Mouse (Mus musculus) heart, embryonic 15.5 days (tissue): ENCODE data around the gene Papola. TPM values are rescaled to one million over a fixed set of nuclear protein-coding genes. Genes with fewer than 3 reads are reported as not detected.

Experiments
- ATAC-seq: fragments of 200-750 bp; cut with Nextera tagmentation; replicated peaks from 2 replicates; pipeline ENCODE4 v1.8.0; 2017; ENCODE audit warnings: low read depth, moderate TSS enrichment; ENCODE audit not compliant: insufficient number of reproducible peaks, insufficient read depth, low FRiP score
- H3K27ac ChIP-seq: fragments of 300-500 bp; sonication (generic); 2 replicates; pipeline ENCODE4 v1.5.1; 2015; ENCODE audit warnings: mild to moderate bottlenecking, inconsistent platforms
- H3K27me3 ChIP-seq: fragments of 300-500 bp; sonication (generic); 2 replicates; pipeline ENCODE4 v1.6.1; 2015; ENCODE audit warnings: inconsistent platforms
- H3K36me3 ChIP-seq: fragments of 300-500 bp; sonication (generic); 2 replicates; pipeline ENCODE4 v1.6.1; 2015; ENCODE audit warnings: mild to moderate bottlenecking, inconsistent platforms
- H3K4me1 ChIP-seq: fragments of 300-500 bp; sonication (generic); replicated peaks from 2 replicates; pipeline ENCODE4 v1.6.1; 2015; ENCODE audit warnings: inconsistent platforms
- H3K4me2 ChIP-seq: fragments of 300-500 bp; sonication (generic); 2 replicates; pipeline ENCODE4 v1.6.1; 2015; ENCODE audit warnings: inconsistent platforms, mild to moderate bottlenecking, moderate library complexity
- H3K4me3 ChIP-seq: fragments of 300-500 bp; sonication (generic); 2 replicates; pipeline ENCODE4 v1.5.1; 2015; ENCODE audit warnings: mild to moderate bottlenecking, inconsistent platforms
- H3K9ac ChIP-seq: fragments of 300-500 bp; sonication (generic); 2 replicates; pipeline ENCODE4 v1.6.1; 2015; ENCODE audit warnings: mild to moderate bottlenecking, inconsistent platforms
- H3K9me3 ChIP-seq: fragments of 300-500 bp; sonication (generic); replicated peaks from 2 replicates; pipeline ENCODE4 v1.6.1; 2016; ENCODE audit warnings: inconsistent platforms
- WGBS: fragments of 180-500 bp; shearing (Covaris S2); methylation state at CpG from one replicate; pipeline ENCODE4 v1.1.7; 2015; ENCODE audit warnings: mixed read lengths; 5-methylcytosine and 5-hydroxymethylcytosine counted together
- polyA plus RNA-seq: library from polyadenylated mRNA; unstranded; fragments of >200 nt; fragmentation: Nextera tagmentation; extraction: Ambion mirVana; gene quantifications from 2 replicates; pipeline ENCODE4 v1.2.1, GENCODE M21; 2015

Papola gene
- polyA plus RNA-seq, 1 experiment from 2014 or later = 148 TPM

DNA sequence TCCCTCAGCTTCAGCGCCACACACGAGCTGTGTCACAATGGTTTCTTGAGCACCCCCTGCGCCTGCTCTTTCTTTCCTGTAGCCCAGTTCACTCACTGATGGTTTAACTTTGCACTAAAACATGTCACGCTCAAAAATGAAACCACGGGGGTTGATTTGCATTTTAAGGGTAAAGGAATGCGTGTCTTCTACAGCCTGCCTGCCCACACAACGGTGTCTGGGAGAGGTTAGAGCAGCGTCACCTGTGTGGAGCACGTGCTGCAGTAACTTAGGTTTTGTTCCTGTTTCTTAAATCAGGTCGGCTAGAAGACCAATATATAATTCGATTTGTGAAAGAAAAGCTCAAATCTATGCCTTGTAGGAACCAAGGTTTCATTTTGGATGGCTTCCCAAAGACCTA is 23.3 kb upstream of the Papola start:
- H3K36me3 ChIP-seq = no peaks in the 10 kb centered on the region
- H3K27me3 ChIP-seq = no peaks in the 10 kb centered on the region
- H3K9ac ChIP-seq = no peak overlapping the region
- no peak for ATAC-seq
- no peak overlapping the region for H3K4me2 ChIP-seq
- 66% methylated on average over 11 of the region's 11 CpGs for WGBS
- H3K27ac ChIP-seq = no peak overlapping the region
- no peaks in the 10 kb centered on the region for H3K4me1 ChIP-seq
- no peaks in the 10 kb centered on the region for H3K9me3 ChIP-seq
- H3K4me3 ChIP-seq = no peak overlapping the region

DNA sequence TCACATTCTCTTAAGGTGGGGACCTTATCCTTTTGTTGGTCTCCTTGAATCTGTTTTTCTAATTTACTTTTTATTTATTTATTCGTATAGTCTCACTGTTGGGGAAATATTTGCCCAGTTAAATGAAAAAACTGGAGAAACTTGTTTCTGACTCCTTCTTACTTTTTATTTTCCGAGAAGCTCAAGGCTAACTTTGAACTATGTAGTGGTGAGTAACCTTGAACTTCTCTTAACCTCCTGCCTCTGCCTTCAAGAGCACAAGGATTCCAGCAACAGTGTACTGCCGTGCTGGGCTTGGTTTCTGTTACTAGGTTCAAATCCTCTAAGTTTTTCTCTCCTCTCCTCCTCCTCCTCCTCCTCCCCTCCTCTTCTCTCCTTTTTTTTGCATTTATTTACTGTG is 22.9 kb upstream of the Papola start:
- no peaks in the 10 kb centered on the region for H3K27me3 ChIP-seq
- no peak overlapping the region for H3K4me2 ChIP-seq
- H3K36me3 ChIP-seq = no peaks in the 10 kb centered on the region
- ATAC-seq = no peak
- H3K27ac ChIP-seq = no peak overlapping the region
- H3K4me1 ChIP-seq = no peaks in the 10 kb centered on the region
- H3K9me3 ChIP-seq = no peaks in the 10 kb centered on the region
- H3K4me3 ChIP-seq = no peak overlapping the region
- 60% methylated on average over 3 of the region's 3 CpGs for WGBS
- H3K9ac ChIP-seq = no peak overlapping the region

DNA sequence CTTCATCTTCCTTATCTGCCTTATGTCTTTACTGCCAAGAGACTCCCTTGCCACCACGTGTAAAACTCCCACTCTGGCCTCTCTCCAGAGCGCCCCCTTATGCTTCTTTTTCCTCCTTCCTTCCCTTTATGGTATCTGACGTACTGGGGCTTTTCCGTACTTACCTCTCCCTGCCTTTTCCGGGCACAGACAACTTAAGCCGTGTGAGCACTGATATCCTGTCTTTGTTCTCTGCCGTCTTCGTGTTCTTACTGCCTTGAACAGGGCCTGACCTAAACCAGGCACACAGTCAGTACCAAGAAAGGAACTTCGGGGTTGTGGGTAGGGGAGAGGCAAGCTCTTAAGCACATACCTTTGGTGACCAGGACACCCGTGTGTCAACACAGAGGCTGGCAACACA is 14.8 kb upstream of the Papola start:
- 0 out of 2 replicates have a peak, but pooled peaks have one; percentile 39 for ATAC-seq
- WGBS = 54% methylated on average over 10 of the region's 10 CpGs
- Histone ChIP-seq H3K27ac (no peak overlapping the region), H3K9me3 (no peaks in the 10 kb centered on the region), H3K27me3 (no peaks in the 10 kb centered on the region), H3K36me3 (no peaks in the 10 kb centered on the region), H3K4me1 (no peaks in the 10 kb centered on the region), H3K9ac (no peak overlapping the region), H3K4me3 (no peak overlapping the region), H3K4me2 (no peak overlapping the region)

DNA sequence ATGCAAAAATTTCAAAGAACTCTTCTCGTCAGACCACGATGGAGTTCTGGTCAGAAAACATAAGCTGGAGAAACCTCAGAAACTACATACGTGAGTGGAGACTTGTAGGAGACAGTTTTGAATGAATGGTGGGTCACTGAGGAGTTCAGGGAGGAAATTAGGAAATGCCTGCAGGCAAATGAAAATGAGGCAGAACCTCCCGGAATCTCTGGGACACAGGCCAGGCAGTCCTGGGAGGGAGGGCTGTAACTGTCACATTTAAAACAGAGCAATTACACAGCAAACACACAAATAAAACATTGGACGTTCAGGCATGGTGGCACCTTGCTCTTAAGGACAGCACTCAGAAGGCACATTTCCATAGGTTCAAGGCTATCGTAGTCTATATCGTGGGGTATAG is 9.6 kb upstream of the Papola start:
- ATAC-seq = no peak
- Histone ChIP-seq H3K9ac (no peak overlapping the region), H3K4me2 (no peak overlapping the region), H3K4me3 (no peak overlapping the region), H3K9me3 (no peaks in the 10 kb centered on the region), H3K4me1 (no peaks in the 10 kb centered on the region), H3K27ac (no peak overlapping the region), H3K36me3 (no peaks in the 10 kb centered on the region), H3K27me3 (no peaks in the 10 kb centered on the region)
- 64% methylated on average over 7 of the region's 7 CpGs for WGBS

DNA sequence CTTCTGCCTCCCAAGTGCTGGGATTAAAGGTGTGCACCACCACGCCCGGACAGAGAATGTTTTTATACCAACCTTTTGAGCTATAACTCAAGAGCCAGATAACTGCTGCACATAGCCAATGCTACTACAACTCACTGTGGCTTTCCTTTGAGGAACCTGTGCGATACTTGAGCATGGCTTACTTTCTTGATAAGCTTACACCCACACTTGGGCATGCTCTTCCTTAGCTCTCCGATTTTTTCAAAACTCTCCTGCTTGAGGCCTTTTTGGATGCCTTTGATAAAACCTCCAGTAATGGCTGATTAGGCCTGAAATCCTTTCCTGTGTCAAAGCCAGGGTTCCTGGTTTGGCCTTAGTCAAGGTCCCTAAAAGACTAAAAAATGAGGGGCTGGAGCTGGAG is 6.8 kb upstream of the Papola start:
- Histone ChIP-seq H3K4me2 (no peak overlapping the region), H3K27ac (no peak overlapping the region), H3K36me3 (no peaks in the 10 kb centered on the region), H3K4me3 (no peak overlapping the region), H3K27me3 (no peaks in the 10 kb centered on the region), H3K4me1 (no peaks in the 10 kb centered on the region), H3K9ac (no peak overlapping the region), H3K9me3 (no peaks in the 10 kb centered on the region)
- WGBS = 85% methylated on average over 4 of the region's 4 CpGs
- ATAC-seq = no peak

DNA sequence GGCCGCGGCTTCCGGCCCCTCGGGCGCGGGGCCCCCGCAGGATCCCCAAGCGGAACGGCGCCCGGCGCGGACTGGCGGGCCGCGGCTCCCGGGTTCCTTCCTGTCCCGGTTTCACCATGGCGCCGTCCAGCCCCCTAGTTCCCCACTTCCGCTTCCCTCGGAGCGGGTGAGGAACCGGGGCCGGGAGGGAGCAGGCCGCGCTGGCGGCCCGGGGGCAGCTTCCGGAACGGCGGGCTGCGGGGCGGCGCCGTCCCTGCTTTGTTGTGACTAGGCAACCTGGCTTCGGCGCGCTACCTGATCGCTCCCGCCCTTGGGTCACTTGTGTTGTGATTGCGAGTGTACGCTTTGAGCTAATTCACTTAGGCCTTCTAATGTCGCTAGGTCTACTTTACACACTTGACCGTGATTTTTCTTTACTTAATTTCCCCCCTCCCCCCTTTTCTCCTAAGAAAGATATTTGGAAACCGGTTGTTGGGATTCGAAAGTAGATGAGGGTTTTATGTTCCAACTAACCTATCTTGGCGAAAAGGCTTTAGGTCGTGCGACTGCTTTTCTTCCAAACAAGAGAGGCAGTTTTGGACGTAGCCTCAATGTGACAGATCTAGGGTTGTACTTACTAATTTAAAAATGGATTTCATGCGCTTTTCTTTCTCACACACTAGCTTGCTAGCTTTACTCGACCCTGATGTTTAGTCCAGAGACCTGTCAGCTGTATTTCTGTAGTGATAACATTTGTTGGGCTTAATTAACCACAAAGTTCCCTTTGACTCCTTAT is 693 bp downstream of the Papola start:
- Histone ChIP-seq H3K4me1 (peaks cover 18% of the 10 kb centered on the region), H3K27me3 (no peaks in the 10 kb centered on the region), H3K9me3 (no peaks in the 10 kb centered on the region), H3K36me3 (no peaks in the 10 kb centered on the region), H3K4me3 (peak overlapping the region; percentile 97), H3K4me2 (peak overlapping the region; percentile 83), H3K27ac (peak overlapping the region; percentile 98), H3K9ac (peak overlapping the region; percentile 94)
- peak; percentile 79 for ATAC-seq
- WGBS = under 1% methylated on average over 42 of the region's 53 CpGs

DNA sequence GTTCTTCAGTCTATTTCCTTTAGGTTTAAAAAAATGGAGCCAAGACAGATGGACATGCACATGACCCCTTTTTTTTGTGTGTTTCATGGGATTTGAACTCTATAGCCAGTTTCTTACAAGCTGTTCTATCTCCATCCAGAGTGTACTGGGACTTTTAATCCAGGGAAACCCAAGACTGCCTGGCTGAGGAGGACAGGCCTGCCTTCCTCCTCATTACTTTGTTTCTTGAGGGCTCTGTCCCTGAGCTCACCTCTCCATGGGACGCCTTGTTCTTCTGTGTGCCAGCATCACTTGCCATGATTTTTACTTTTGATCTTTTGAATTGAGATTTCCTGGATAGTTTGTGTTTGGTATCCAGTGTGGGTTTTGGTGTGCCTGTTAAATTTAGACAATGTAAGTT is 1.6 kb downstream of the Papola start:
- H3K9ac ChIP-seq = peak overlapping the region; percentile 94
- no peaks in the 10 kb centered on the region for H3K27me3 ChIP-seq
- H3K9me3 ChIP-seq = no peaks in the 10 kb centered on the region
- no peaks in the 10 kb centered on the region for H3K36me3 ChIP-seq
- no peak for ATAC-seq
- H3K4me1 ChIP-seq = peaks cover 18% of the 10 kb centered on the region
- WGBS = 82% methylated on average over 1 of the region's 1 CpGs
- H3K4me2 ChIP-seq = peak overlapping the region; percentile 83
- no peak overlapping the region for H3K27ac ChIP-seq
- peak overlapping the region; percentile 97 for H3K4me3 ChIP-seq

DNA sequence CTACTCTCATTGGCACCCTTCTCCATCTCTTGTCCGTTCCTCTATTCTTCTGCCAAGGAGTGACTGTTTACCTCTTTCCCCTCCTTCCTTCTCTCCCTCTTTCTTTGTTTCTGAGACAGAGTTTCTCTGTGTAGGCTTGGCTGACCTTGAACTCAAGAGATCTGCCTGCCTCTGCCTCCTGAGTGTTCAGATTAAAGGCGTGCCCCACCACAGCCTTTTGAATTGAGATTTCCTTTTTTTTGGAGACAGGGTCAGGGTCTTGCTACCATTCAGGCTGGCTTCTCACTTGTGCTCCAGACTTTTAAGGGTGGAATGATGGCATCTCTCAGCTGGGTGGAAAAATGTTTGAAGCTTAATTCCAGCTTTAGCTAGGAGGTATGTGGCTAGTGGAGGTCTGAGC is 3.1 kb downstream of the Papola start:
- Histone ChIP-seq H3K4me1 (peaks cover 18% of the 10 kb centered on the region), H3K36me3 (no peaks in the 10 kb centered on the region), H3K27ac (no peak overlapping the region), H3K4me2 (no peak overlapping the region), H3K9ac (no peak overlapping the region), H3K9me3 (no peaks in the 10 kb centered on the region), H3K4me3 (no peak overlapping the region), H3K27me3 (no peaks in the 10 kb centered on the region)
- no peak for ATAC-seq
- WGBS = 96% methylated on average over 2 of the region's 2 CpGs

DNA sequence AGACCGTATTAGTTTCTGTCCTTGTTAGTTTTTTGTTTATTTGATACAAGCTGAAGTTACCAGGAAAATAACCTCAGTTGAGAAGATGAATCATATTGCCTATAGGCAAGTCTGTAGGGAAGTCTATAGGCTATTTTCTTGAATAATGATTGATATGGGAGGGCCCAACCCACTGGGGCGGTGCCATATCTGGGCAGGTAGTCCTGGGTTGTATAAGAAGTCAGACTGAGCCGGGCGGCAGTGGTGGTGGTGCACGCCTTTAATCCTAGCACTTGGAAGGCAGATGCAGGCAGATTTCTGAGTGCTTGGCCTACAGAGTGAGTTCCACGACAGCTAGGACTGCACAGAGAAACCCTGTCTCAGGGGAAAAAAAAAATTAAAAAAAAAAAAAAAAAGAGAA is 5.4 kb downstream of the Papola start:
- WGBS = 92% methylated on average over 6 of the region's 6 CpGs
- H3K4me3 ChIP-seq = no peak overlapping the region
- peaks cover 13% of the 10 kb centered on the region for H3K4me1 ChIP-seq
- H3K4me2 ChIP-seq = no peak overlapping the region
- H3K27me3 ChIP-seq = no peaks in the 10 kb centered on the region
- H3K9ac ChIP-seq = no peak overlapping the region
- no peaks in the 10 kb centered on the region for H3K36me3 ChIP-seq
- H3K27ac ChIP-seq = no peak overlapping the region
- no peaks in the 10 kb centered on the region for H3K9me3 ChIP-seq
- no peak for ATAC-seq

DNA sequence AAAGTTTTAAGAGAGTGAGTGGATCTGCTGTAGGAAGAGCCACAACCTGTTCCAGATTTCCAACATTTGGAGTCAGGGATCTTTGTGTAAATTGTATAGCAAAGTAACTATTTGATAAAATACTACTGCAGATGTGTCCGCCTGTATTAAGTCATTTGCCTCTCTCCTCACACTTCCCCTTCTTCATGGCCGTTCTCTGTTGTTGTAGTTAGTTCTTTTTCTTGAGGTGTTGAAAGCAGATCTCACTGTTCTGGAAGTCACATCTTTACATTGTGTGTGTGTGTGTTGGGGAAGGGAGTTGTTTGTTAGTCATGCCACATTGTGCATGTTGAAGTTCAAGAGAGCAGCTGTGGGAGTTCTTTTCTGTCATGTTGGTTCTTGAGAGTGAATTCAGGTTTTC is 10.4 kb downstream of the Papola start:
- H3K27me3 ChIP-seq = no peaks in the 10 kb centered on the region
- 0 out of 2 replicates have a peak, but pooled peaks cover 7% of the 10 kb centered on the region for H3K36me3 ChIP-seq
- WGBS = 75% methylated on average over 2 of the region's 2 CpGs
- no peak overlapping the region for H3K27ac ChIP-seq
- ATAC-seq = no peak
- H3K4me3 ChIP-seq = no peak overlapping the region
- no peak overlapping the region for H3K4me2 ChIP-seq
- no peaks in the 10 kb centered on the region for H3K9me3 ChIP-seq
- no peak overlapping the region for H3K9ac ChIP-seq
- peaks cover 9% of the 10 kb centered on the region for H3K4me1 ChIP-seq

DNA sequence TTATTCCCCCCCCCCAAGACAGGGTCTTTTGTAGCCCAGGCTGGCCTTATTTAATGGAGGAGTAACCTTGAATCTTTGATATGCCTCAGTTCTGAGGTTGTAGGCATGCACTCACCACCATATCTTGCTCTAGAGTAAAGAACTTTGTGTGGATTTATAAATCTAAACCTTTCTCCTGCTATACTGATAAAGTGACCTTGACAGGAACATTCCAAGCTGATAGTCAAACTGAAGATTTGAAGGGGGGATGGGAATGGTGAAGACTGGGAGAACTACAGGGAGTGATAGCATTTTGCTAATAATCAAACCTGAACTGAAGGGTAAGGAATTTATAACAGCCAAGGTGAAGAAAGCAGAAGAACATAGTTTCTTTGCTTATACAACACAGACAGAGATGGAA is 13.5 kb downstream of the Papola start:
- no peak overlapping the region for H3K4me3 ChIP-seq
- no peaks in the 10 kb centered on the region for H3K27me3 ChIP-seq
- H3K4me1 ChIP-seq = peaks cover 9% of the 10 kb centered on the region
- H3K36me3 ChIP-seq = peaks cover 23% of the 10 kb centered on the region
- no peak overlapping the region for H3K9ac ChIP-seq
- no peak for ATAC-seq
- no peak overlapping the region for H3K4me2 ChIP-seq
- H3K9me3 ChIP-seq = no peaks in the 10 kb centered on the region
- no peak overlapping the region; the same call in 1 of the 2 replicates for H3K27ac ChIP-seq

DNA sequence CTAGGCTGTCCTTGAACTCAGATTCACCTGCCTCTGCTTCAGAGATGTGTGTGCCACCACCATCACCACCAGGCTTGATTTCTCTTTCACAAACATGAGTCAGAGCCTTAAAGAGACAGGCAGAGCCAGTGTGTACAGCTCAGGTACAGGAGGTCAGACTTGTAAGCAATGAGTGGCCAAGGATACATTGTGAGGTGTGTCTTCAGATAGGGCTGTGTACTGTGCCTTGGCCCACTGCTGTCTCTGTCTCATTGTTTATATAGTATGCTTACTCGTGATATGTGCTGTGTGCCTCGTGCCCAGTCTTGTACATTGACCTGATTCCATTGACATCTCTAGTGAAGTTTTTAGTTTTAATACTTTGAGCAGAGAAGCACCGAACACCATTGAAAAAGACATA is 21.3 kb downstream of the Papola start:
- no peak overlapping the region for H3K4me3 ChIP-seq
- H3K27me3 ChIP-seq = no peaks in the 10 kb centered on the region
- WGBS = 86% methylated on average over 3 of the region's 3 CpGs
- H3K36me3 ChIP-seq = peaks cover 40% of the 10 kb centered on the region
- no peak overlapping the region for H3K9ac ChIP-seq
- no peak for ATAC-seq
- H3K4me1 ChIP-seq = no peaks in the 10 kb centered on the region
- no peak overlapping the region for H3K4me2 ChIP-seq
- no peaks in the 10 kb centered on the region for H3K9me3 ChIP-seq
- no peak overlapping the region for H3K27ac ChIP-seq
